Mouse (Mus musculus): ENCODE measurements around the gene Pla2g3. TPM values are rescaled to one million over a fixed set of nuclear protein-coding genes. Genes with fewer than 3 reads are reported as not detected.
A peak's percentile ranks its signal among the peaks of the same experiment; 100 is the strongest.

Pla2g3 gene
- polyA plus RNA-seq, 1 experiment from 2014 or later: 0.53 TPM

DNA sequence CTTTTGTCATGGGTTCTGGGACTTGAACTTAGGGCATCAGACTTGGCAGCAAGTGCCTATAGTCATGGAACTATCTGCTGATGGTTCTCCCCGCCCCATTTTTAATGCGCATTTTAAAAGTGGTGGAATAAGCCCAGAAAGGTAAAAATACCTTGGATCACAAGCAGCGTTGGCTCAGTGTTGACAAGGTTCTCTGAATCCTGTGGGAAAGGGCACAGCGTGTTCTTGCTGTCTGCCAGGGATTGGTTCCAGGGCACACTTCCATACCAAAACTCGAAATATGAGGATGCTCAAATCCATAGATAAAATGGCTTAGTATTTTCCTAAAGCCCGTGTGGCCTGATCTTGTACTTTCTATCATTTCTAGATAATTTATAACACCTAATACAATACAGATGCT, 25.2 kb downstream of the Pla2g3 start:
- WGBS: 84% methylated on average over 6 of the region's 6 CpGs
- no peak overlapping the region for H3K4me2 ChIP-seq
- ATAC-seq (ENCODE audit: insufficient number of reproducible peaks, insufficient read depth, low FRiP score, low TSS enrichment, low read depth): no peak
- H3K36me3 ChIP-seq: no peaks in the 10 kb centered on the region
- peaks cover 21% of the 10 kb centered on the region for H3K4me1 ChIP-seq (replicated peaks)
- no peak overlapping the region for H3K4me3 ChIP-seq (replicated peaks)
- no peak overlapping the region for H3K9ac ChIP-seq (replicated peaks)
- no peaks in the 10 kb centered on the region for H3K9me3 ChIP-seq
- peaks cover 35% of the 10 kb centered on the region for H3K27me3 ChIP-seq
- no peak overlapping the region for H3K27ac ChIP-seq

DNA sequence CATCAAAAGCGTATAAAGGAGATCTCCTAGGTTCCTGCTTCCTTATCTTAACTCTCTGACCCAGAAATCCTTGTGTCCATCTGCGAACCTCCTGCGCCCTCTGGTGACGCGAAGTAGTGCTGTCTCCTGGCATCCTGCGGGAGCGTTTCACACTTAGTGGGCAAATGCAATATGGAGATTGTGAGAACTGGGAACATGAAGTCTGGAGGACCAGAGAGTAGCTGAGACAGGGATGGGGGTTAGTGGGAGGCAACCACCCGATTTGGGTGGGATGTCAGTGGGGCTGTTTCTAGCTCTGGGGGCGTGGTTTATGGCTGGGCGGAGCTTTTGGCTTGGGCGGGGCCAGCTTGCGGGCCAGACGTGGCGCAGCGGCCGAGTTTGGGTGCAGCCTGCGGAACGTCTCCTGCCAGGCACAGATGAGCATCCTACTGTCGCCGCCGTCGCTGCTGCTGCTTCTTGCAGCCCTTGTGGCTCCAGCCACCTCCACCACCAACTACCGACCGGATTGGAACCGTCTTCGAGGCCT, 26.5 kb downstream of the Pla2g3 start, which contains the start of gene Selenom:
Gene Selenom (plus strand): TSS at position 156 of the 526 bp plus-strand sequence.
- Histone ChIP-seq H3K36me3 (peaks cover 8% of the 10 kb centered on the region), H3K9me3 (no peaks in the 10 kb centered on the region), H3K4me3 (replicated peaks) (peak within 1 kb of the TSS; percentile 57), H3K27ac (no peak within 1 kb of the TSS), H3K9ac (replicated peaks) (peak within 1 kb of the TSS; percentile 70), H3K27me3 (peaks cover 35% of the 10 kb centered on the region), H3K4me1 (replicated peaks) (peaks cover 21% of the 10 kb centered on the region), H3K4me2 (peak within 1 kb of the TSS; percentile 65)
- WGBS: under 1% methylated on average over 26 of the region's 26 CpGs
- peak; percentile 68 for ATAC-seq (ENCODE audit: insufficient number of reproducible peaks, insufficient read depth, low FRiP score, low TSS enrichment, low read depth)

DNA sequence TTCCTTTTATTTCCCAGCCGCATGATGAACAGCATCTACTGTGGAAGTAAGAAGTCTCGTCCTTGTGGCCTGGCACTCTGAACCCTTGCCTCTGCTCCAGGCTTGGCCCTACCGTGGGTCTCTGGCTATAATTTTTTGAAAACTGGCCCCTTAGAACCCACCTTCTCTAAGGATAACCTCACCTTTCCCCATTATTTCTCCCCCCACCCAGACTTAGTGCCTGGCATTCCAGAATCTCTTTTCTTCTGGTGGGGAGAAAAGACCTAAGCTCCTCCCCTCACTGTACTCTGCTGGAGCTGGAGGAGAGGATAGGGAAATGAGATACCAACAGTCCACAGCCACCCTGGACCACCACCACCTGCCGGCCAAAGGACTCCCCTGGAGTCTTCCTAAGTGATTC, 27.1 kb downstream of the Pla2g3 start:
- Histone ChIP-seq H3K9me3 (no peaks in the 10 kb centered on the region), H3K4me1 (replicated peaks) (peaks cover 21% of the 10 kb centered on the region), H3K4me2 (peak overlapping the region; percentile 65), H3K27ac (no peak overlapping the region), H3K27me3 (peaks cover 35% of the 10 kb centered on the region), H3K36me3 (peaks cover 15% of the 10 kb centered on the region), H3K9ac (replicated peaks) (peak overlapping the region; percentile 70), H3K4me3 (replicated peaks) (peak overlapping the region; percentile 57)
- 11% methylated on average over 4 of the region's 4 CpGs for WGBS
- ATAC-seq (ENCODE audit: insufficient number of reproducible peaks, insufficient read depth, low FRiP score, low TSS enrichment, low read depth): no peak

DNA sequence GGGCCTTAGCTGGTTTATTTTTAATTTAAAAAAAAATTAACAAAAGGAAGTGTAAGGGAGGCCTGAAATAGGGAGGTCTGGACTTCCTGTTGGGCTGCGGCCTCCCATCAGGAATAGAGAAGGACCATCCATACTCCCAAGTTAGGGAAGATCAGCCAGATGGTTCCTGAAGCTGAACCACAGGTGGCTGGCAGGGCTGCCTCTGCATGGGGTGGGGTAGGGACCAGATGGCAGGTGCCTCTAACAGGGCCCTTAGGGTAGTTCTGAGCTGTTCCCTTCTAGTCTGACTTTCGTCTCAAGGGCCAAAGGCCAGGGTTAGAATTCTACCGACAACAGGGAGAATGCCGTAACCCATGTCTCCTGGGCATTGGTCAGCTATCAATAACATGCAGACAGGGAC, 27.6 kb downstream of the Pla2g3 start:
- H3K27ac ChIP-seq: no peak overlapping the region
- peak overlapping the region; percentile 65 for H3K4me2 ChIP-seq
- H3K36me3 ChIP-seq: peaks cover 19% of the 10 kb centered on the region
- H3K4me3 ChIP-seq (replicated peaks): peak overlapping the region; percentile 57
- peaks cover 35% of the 10 kb centered on the region for H3K27me3 ChIP-seq
- 76% methylated on average over 4 of the region's 4 CpGs for WGBS
- ATAC-seq (ENCODE audit: insufficient number of reproducible peaks, insufficient read depth, low FRiP score, low TSS enrichment, low read depth): no peak
- H3K9ac ChIP-seq (replicated peaks): 0 out of 2 replicates have a peak overlapping the region, but pooled peaks have one; percentile 70
- peaks cover 21% of the 10 kb centered on the region for H3K4me1 ChIP-seq (replicated peaks)
- no peaks in the 10 kb centered on the region for H3K9me3 ChIP-seq

DNA sequence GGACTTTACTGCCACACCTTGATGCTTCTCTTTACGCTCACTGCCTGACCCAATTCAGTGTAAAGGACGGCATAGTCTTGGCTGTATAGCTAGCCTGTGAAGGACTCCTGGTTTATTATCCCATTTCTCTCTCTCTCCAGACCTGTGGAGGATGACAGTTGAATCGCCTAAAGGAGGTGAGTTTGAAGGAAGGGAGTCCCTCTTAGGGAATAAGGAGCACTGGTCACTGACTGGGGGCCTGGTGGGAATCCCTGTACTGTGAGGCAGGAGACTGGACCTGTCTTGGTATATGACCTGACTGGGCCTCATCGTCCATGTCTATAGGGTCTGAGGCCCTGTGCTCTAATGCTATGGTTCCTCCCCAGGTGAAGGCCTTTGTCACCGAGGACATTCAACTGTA, 28.0 kb downstream of the Pla2g3 start:
- Histone ChIP-seq H3K4me2 (no peak overlapping the region), H3K9me3 (no peaks in the 10 kb centered on the region), H3K27me3 (peaks cover 35% of the 10 kb centered on the region), H3K36me3 (peaks cover 24% of the 10 kb centered on the region), H3K4me1 (replicated peaks) (peaks cover 21% of the 10 kb centered on the region), H3K27ac (no peak overlapping the region), H3K4me3 (replicated peaks) (no peak overlapping the region), H3K9ac (replicated peaks) (no peak overlapping the region)
- WGBS: 70% methylated on average over 5 of the region's 5 CpGs
- no peak for ATAC-seq (ENCODE audit: insufficient number of reproducible peaks, insufficient read depth, low FRiP score, low TSS enrichment, low read depth)

DNA sequence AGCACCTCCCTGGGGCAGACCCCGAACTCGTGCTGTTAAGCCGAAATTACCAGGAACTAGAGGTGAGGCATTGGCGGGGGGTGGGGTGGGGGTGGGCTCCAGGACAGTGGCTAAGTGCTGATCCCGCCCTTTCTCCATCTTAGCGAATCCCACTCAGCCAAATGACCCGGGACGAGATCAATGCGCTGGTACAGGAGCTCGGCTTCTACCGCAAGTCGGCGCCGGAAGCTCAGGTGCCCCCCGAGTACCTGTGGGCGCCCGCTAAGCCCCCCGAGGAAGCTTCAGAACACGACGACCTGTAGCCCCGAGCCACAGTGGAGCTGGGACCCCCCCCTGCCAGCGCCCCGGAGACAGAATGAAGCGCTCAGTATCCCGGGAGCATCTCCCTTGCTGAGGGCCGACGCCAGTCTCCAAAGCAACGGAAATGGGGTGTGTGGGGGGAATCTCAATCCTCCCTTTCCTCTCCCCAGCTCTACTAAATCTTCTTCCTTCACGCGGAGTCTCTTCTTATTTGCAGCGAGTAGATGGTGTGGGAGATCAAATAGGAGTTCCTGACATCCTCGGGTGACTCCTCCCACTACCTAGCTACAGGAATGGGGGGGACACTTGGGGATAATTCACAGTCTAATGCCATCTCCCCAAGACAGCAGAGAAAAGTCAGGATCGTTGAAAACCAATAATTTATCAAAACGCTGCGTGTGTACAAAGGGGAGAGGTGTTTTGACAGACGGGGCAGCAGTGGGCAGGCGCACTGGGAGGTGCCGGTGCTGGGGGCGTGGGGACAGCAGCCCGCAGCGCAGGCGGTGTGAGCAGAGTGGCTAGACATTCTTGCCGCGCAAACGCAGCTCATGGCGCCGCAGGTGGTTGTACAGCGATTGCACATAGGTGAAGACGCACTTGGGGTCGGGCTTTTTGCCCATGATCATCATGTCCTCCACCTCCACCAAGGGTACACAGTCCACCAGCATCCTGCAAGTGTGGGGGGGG, 29.1 kb downstream of the Pla2g3 start:
- H3K27ac ChIP-seq: no peak overlapping the region
- H3K27me3 ChIP-seq: peaks cover 35% of the 10 kb centered on the region
- H3K9ac ChIP-seq (replicated peaks): peak overlapping the region; percentile 44; the same call in 1 of the 2 replicates
- H3K4me3 ChIP-seq (replicated peaks): peak overlapping the region; percentile 40
- 3% methylated on average over 50 of the region's 50 CpGs for WGBS
- ATAC-seq (ENCODE audit: insufficient number of reproducible peaks, insufficient read depth, low FRiP score, low TSS enrichment, low read depth): peak; percentile 28
- peaks cover 21% of the 10 kb centered on the region for H3K4me1 ChIP-seq (replicated peaks)
- H3K36me3 ChIP-seq: peaks cover 34% of the 10 kb centered on the region
- no peaks in the 10 kb centered on the region for H3K9me3 ChIP-seq
- peak overlapping the region; percentile 85 for H3K4me2 ChIP-seq

DNA sequence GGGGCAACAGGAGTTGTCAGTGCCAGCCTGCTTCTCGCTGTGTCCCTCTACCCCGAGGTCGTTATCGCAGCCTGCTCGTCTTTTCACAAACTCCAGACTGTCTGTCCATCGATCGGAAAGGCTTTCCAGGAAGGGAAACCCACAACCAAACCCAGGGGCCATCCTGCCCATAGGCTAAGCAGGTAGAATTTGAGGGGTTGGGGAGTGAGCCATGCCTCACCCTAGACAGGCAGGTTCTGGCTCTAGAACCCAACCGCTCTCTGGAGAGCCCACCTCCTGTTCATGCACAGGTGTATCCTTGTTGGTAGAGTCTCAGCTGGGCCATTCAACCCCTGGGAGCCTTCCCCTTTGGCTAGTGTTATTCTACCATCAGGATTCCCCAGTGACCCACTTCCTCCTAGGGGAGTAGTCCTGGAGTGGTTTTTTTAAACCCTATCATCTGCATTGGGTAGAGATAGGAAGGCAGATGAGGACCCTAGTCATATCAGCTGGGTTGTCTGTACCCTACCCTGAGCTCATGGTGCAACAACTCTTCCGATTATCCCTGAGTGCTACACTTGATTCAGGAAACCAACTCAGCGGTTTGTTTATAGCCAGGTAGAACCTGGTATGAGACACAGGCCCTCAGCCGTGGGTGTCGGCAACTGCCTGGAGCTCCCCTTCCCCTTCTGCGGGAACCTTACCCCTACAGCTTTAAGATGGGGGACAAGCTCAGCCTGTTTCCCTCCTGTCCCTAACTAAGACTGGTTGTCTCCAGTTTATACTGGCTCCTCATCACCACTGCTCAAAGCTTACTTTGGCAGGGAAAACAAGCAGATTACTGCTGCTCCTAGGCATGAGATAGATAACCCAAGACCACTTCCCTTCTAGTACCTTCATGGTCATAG, 30.0 kb downstream of the Pla2g3 start:
- WGBS: 61% methylated on average over 13 of the region's 13 CpGs
- no peak overlapping the region for H3K27ac ChIP-seq
- peaks cover 35% of the 10 kb centered on the region for H3K27me3 ChIP-seq
- ATAC-seq (ENCODE audit: insufficient number of reproducible peaks, insufficient read depth, low FRiP score, low TSS enrichment, low read depth): no peak; the same call in 1 of the 2 replicates
- no peak overlapping the region for H3K9ac ChIP-seq (replicated peaks)
- H3K36me3 ChIP-seq: peaks cover 43% of the 10 kb centered on the region
- H3K4me3 ChIP-seq (replicated peaks): peak overlapping the region; percentile 40
- H3K9me3 ChIP-seq: no peaks in the 10 kb centered on the region
- H3K4me1 ChIP-seq (replicated peaks): peaks cover 21% of the 10 kb centered on the region
- peak overlapping the region; percentile 85 for H3K4me2 ChIP-seq

DNA sequence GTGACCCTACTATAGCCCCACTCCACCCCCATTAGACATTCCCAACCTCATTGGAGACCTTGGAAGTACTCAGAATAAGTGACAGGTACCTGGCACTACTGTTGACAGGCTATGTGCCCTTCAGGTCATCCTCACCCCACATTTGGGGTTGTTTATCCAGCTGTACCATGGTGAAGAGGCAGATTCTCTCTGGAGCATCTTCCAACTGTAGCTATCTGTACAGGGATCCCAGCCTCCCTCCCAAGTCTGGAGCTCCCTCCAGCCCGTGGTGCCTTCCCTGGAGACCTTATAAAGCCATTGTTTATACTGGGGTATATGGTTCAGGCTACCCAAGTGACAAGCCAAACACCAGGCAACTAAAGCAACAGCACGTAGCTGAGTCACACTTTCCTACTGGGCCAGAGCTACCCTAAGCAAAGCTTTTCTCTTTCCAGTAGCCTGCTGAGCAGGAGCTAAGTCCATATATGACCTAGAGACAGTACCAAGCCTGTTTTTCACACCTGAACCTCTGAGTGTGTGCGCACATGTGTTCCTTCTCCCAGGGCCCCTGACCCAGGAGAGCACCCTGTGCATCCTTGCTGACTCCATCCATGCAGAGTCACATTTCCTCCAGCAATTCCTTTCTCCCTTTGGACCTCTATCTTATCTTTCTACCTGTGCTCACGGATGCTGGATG, 31.1 kb downstream of the Pla2g3 start:
- no peaks in the 10 kb centered on the region for H3K9me3 ChIP-seq
- no peak for ATAC-seq (ENCODE audit: insufficient number of reproducible peaks, insufficient read depth, low FRiP score, low TSS enrichment, low read depth)
- H3K4me1 ChIP-seq (replicated peaks): peaks cover 21% of the 10 kb centered on the region
- H3K4me3 ChIP-seq (replicated peaks): no peak overlapping the region
- no peak overlapping the region for H3K27ac ChIP-seq
- 62% methylated on average over 4 of the region's 4 CpGs for WGBS
- H3K9ac ChIP-seq (replicated peaks): no peak overlapping the region
- H3K27me3 ChIP-seq: peaks cover 35% of the 10 kb centered on the region
- peaks cover 54% of the 10 kb centered on the region for H3K36me3 ChIP-seq
- no peak overlapping the region for H3K4me2 ChIP-seq

DNA sequence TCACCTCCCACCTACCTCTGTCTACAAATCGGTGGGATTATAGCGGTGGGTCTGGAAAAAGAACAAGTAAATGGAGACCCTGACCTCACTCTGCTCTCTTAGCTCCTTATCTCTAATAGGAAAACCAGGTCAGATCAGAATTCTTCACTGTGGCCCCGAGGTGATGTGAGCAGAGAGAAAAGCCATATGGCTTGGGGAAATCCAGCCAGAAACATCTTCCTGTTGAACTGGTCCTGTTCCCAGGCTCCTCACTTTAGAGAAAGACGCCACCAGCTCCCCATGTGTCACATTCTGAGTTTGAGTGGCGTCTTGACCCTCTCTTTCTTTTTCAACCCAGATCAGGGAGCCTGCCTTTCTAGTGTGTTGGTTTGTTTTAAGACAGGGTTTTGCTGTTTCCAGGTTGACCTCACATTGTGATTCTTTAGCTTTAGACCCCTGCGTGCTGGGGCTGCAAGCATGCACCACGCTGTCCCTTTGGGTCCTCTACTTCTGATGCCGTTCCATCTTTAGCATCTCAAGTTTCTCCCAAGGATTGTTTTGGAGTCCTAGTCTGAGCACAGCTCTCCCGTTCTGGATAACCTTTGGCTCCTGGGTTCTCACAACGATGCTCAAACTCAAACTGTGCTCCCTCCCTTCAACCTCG, 31.8 kb downstream of the Pla2g3 start:
- no peak overlapping the region for H3K9ac ChIP-seq (replicated peaks)
- WGBS: 79% methylated on average over 11 of the region's 11 CpGs
- peaks cover 60% of the 10 kb centered on the region for H3K36me3 ChIP-seq
- peaks cover 33% of the 10 kb centered on the region for H3K27me3 ChIP-seq
- H3K27ac ChIP-seq: no peak overlapping the region
- no peak for ATAC-seq (ENCODE audit: insufficient number of reproducible peaks, insufficient read depth, low FRiP score, low TSS enrichment, low read depth)
- H3K4me2 ChIP-seq: no peak overlapping the region
- peaks cover 21% of the 10 kb centered on the region for H3K4me1 ChIP-seq (replicated peaks)
- H3K9me3 ChIP-seq: no peaks in the 10 kb centered on the region
- H3K4me3 ChIP-seq (replicated peaks): no peak overlapping the region

DNA sequence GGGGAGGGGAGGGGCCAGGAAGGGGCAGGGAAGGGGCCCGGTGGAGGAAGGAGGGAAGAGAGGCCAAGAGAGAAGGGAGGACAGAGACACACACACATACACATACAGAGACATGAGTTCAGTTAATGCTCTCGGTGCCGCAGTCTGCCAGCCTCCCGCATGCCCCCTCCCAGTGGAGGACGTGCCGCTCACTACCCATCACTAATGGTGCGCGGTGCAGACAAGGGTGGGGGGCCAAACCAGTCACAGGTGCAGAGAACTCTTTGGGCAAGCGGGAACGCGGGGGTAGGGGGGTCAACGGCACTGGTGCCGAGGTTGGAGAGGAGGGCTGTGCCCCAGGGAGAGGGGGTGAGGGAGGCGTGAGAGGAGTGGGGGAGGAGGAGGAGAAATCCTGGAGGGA, 32.8 kb downstream of the Pla2g3 start:
- H3K27me3 ChIP-seq: peaks cover 23% of the 10 kb centered on the region
- peaks cover 14% of the 10 kb centered on the region for H3K4me1 ChIP-seq (replicated peaks)
- H3K9me3 ChIP-seq: no peaks in the 10 kb centered on the region
- no peak overlapping the region for H3K9ac ChIP-seq (replicated peaks)
- H3K27ac ChIP-seq: no peak overlapping the region
- peaks cover 71% of the 10 kb centered on the region for H3K36me3 ChIP-seq
- WGBS: 76% methylated on average over 14 of the region's 14 CpGs
- no peak for ATAC-seq (ENCODE audit: insufficient number of reproducible peaks, insufficient read depth, low FRiP score, low TSS enrichment, low read depth)
- no peak overlapping the region for H3K4me3 ChIP-seq (replicated peaks)
- no peak overlapping the region for H3K4me2 ChIP-seq

Data from limb, embryonic 12.5 days (tissue).